Mouse (Mus musculus): ENCODE measurements around the gene Zkscan16. TPM values are rescaled to one million over a fixed set of nuclear protein-coding genes. Genes with fewer than 3 reads are reported as not detected.
A peak's percentile ranks its signal among the peaks of the same experiment; 100 is the strongest.

Zkscan16 gene
- polyA plus RNA-seq, 1 experiment, result 0.04 TPM

- H3K4me3 ChIP-seq (ENCODE audit: control insufficient read depth, insufficient read depth, low read length), result peak overlapping the region; percentile 97
- no peaks in the 10 kb centered on the region for H3K27me3 ChIP-seq (ENCODE audit: control insufficient read depth, insufficient read depth, low read length)
- under 1% methylated on average over 52 of the region's 56 CpGs for WGBS
- DNase-seq, result peak; percentile 64
- H3K27ac ChIP-seq (ENCODE audit: control insufficient read depth, insufficient read depth, low read length), result no peak overlapping the region
- TF ChIP-seq CTCF (IDR thresholded peaks at IDR 0.05; ENCODE audit: borderline replicate concordance, control insufficient read depth, extremely low read depth, insufficient read depth, low read length, poor library complexity), result no peak
- no peak for TF ChIP-seq POLR2A (IDR thresholded peaks at IDR 0.05; ENCODE audit: control insufficient read depth, extremely low read depth, insufficient read depth, low read length, poor library complexity)
- no peaks in the 10 kb centered on the region for H3K36me3 ChIP-seq (ENCODE audit: control insufficient read depth, insufficient read depth, low read length)
- peaks cover 5% of the 10 kb centered on the region for H3K4me1 ChIP-seq (replicated peaks; ENCODE audit: control insufficient read depth, insufficient read depth, low read length)
Measured at GRCm38 (mm10) chr4:58911069-58911830, 32.2 kb upstream of the Zkscan16 start.

- peak; percentile 65 for DNase-seq
Measured at GRCm38 (mm10) chr4:58911831-58912628, 31.4 kb upstream of the Zkscan16 start.

GRCm38 (mm10) chr4:58912629-58913335, 30.6 kb upstream of the Zkscan16 start, which contains the start of gene Ecpas:
Gene Ecpas (minus strand): TSS chr4:58912749.
- WGBS, result 6% methylated on average over 43 of the region's 43 CpGs
- TF ChIP-seq CTCF (IDR thresholded peaks at IDR 0.05; ENCODE audit: borderline replicate concordance, control insufficient read depth, extremely low read depth, insufficient read depth, low read length, poor library complexity) (no peak), POLR2A (IDR thresholded peaks at IDR 0.05; ENCODE audit: control insufficient read depth, extremely low read depth, insufficient read depth, low read length, poor library complexity) (0 out of 2 replicates have a peak, but pooled peaks have one; percentile 31)
- no peaks in the 10 kb centered on the region for H3K36me3 ChIP-seq (ENCODE audit: control insufficient read depth, insufficient read depth, low read length)
- peaks cover 5% of the 10 kb centered on the region for H3K4me1 ChIP-seq (replicated peaks; ENCODE audit: control insufficient read depth, insufficient read depth, low read length)
- H3K4me3 ChIP-seq (ENCODE audit: control insufficient read depth, insufficient read depth, low read length), result peak within 1 kb of the TSS; percentile 97
- H3K27me3 ChIP-seq (ENCODE audit: control insufficient read depth, insufficient read depth, low read length), result no peaks in the 10 kb centered on the region
- peak; percentile 81 for DNase-seq
- H3K27ac ChIP-seq (ENCODE audit: control insufficient read depth, insufficient read depth, low read length), result peak within 1 kb of the TSS; percentile 31; the same call in 1 of the 2 replicates

More at GRCm38 (mm10) chr4:58911831-58912628, 31.4 kb upstream of the Zkscan16 start:
- WGBS, result under 1% methylated on average over 115 of the region's 126 CpGs
- Histone ChIP-seq H3K4me1 (replicated peaks; ENCODE audit: control insufficient read depth, insufficient read depth, low read length) (peaks cover 5% of the 10 kb centered on the region), H3K4me3 (ENCODE audit: control insufficient read depth, insufficient read depth, low read length) (peak overlapping the region; percentile 97), H3K27me3 (ENCODE audit: control insufficient read depth, insufficient read depth, low read length) (no peaks in the 10 kb centered on the region), H3K36me3 (ENCODE audit: control insufficient read depth, insufficient read depth, low read length) (no peaks in the 10 kb centered on the region), H3K27ac (ENCODE audit: control insufficient read depth, insufficient read depth, low read length) (peak overlapping the region; percentile 6; the same call in 1 of the 2 replicates)
- TF ChIP-seq POLR2A (IDR thresholded peaks at IDR 0.05; ENCODE audit: control insufficient read depth, extremely low read depth, insufficient read depth, low read length, poor library complexity), result 0 out of 2 replicates have a peak, but pooled peaks have one; percentile 8
- no peak; the same call in 1 of the 2 replicates for TF ChIP-seq CTCF (IDR thresholded peaks at IDR 0.05; ENCODE audit: borderline replicate concordance, control insufficient read depth, extremely low read depth, insufficient read depth, low read length, poor library complexity)

GRCm38 (mm10) chr4:58913336-58914026, 29.9 kb upstream of the Zkscan16 start:
- TF ChIP-seq POLR2A (IDR thresholded peaks at IDR 0.05; ENCODE audit: control insufficient read depth, extremely low read depth, insufficient read depth, low read length, poor library complexity) (no peak), CTCF (IDR thresholded peaks at IDR 0.05; ENCODE audit: borderline replicate concordance, control insufficient read depth, extremely low read depth, insufficient read depth, low read length, poor library complexity) (no peak)
- DNase-seq, result no peak
- WGBS, result 38% methylated on average over 3 of the region's 3 CpGs
- H3K36me3 ChIP-seq (ENCODE audit: control insufficient read depth, insufficient read depth, low read length), result no peaks in the 10 kb centered on the region
- no peak overlapping the region for H3K27ac ChIP-seq (ENCODE audit: control insufficient read depth, insufficient read depth, low read length)
- H3K27me3 ChIP-seq (ENCODE audit: control insufficient read depth, insufficient read depth, low read length), result no peaks in the 10 kb centered on the region
- no peak overlapping the region for H3K4me3 ChIP-seq (ENCODE audit: control insufficient read depth, insufficient read depth, low read length)
- peaks cover 5% of the 10 kb centered on the region for H3K4me1 ChIP-seq (replicated peaks; ENCODE audit: control insufficient read depth, insufficient read depth, low read length)

- WGBS, result 81% methylated on average over 8 of the region's 8 CpGs
- no peak for TF ChIP-seq POLR2A (IDR thresholded peaks at IDR 0.05; ENCODE audit: control insufficient read depth, extremely low read depth, insufficient read depth, low read length, poor library complexity)
- TF ChIP-seq CTCF (IDR thresholded peaks at IDR 0.05; ENCODE audit: borderline replicate concordance, control insufficient read depth, extremely low read depth, insufficient read depth, low read length, poor library complexity), result no peak
- no peak for DNase-seq
Measured at GRCm38 (mm10) chr4:58915081-58915826, 28.2 kb upstream of the Zkscan16 start.

More at GRCm38 (mm10) chr4:58915081-58915826, 28.2 kb upstream of the Zkscan16 start:
- Histone ChIP-seq H3K27ac (ENCODE audit: control insufficient read depth, insufficient read depth, low read length) (no peak overlapping the region), H3K4me1 (replicated peaks; ENCODE audit: control insufficient read depth, insufficient read depth, low read length) (peaks cover 5% of the 10 kb centered on the region), H3K36me3 (ENCODE audit: control insufficient read depth, insufficient read depth, low read length) (no peaks in the 10 kb centered on the region), H3K4me3 (ENCODE audit: control insufficient read depth, insufficient read depth, low read length) (no peak overlapping the region), H3K27me3 (ENCODE audit: control insufficient read depth, insufficient read depth, low read length) (no peaks in the 10 kb centered on the region)
